Mouse (Mus musculus) intestine, embryonic 16.5 days (tissue): Measurements from ENCODE around the gene Mfsd2a. TPM values are rescaled to one million over a fixed set of nuclear protein-coding genes. Genes with fewer than 3 reads are reported as not detected.

Experiments used
- ATAC-seq: fragments of 200-750 bp; cut with Nextera tagmentation; 2 replicates; pipeline ENCODE4 v1.8.0; 2017; ENCODE audit warnings: moderate TSS enrichment, moderate library complexity
- H3K27ac ChIP-seq: fragments of 300-500 bp; sonication (generic); 2 replicates; pipeline ENCODE4 v1.5.1; 2014; ENCODE audit warnings: mild to moderate bottlenecking, low read length
- H3K27me3 ChIP-seq: fragments of 300-500 bp; sonication (generic); replicated peaks from 2 replicates; pipeline ENCODE4 v1.6.1; 2014; ENCODE audit warnings: low read length, control low read depth, mixed read lengths; ENCODE audit not compliant: control insufficient read depth, insufficient read depth
- H3K36me3 ChIP-seq: fragments of 300-500 bp; sonication (generic); 2 replicates; pipeline ENCODE4 v1.6.1; 2014; ENCODE audit warnings: low read length, control low read depth; ENCODE audit not compliant: control insufficient read depth, insufficient read depth
- H3K4me1 ChIP-seq: fragments of 300-500 bp; sonication (generic); 2 replicates; pipeline ENCODE4 v1.6.1; 2014; ENCODE audit warnings: low read length, control low read depth, mixed read lengths; ENCODE audit not compliant: control insufficient read depth, insufficient read depth
- H3K4me2 ChIP-seq: fragments of 300-500 bp; sonication (generic); 2 replicates; pipeline ENCODE4 v1.6.1; 2014; ENCODE audit warnings: low read depth, low read length, control low read depth
- H3K4me3 ChIP-seq: fragments of 300-500 bp; sonication (generic); 2 replicates; pipeline ENCODE4 v1.5.1; 2014; ENCODE audit warnings: mild to moderate bottlenecking, low read length
- H3K9ac ChIP-seq: fragments of 300-500 bp; sonication (generic); 2 replicates; pipeline ENCODE4 v1.6.1; 2014; ENCODE audit warnings: low read depth, low read length
- H3K9me3 ChIP-seq: fragments of 300-500 bp; sonication (generic); 2 replicates; pipeline ENCODE4 v1.6.1; 2016; ENCODE audit warnings: low read length, control low read depth; ENCODE audit not compliant: control insufficient read depth
- WGBS: fragments of 180-500 bp; shearing (Covaris S2); extraction: QIAGEN DNeasy Blood & Tissue Kit; methylation state at CpG from one replicate; pipeline ENCODE4 v1.1.7; 2014; 5-methylcytosine and 5-hydroxymethylcytosine counted together
- polyA plus RNA-seq: library from polyadenylated mRNA; unstranded; fragments of >200 nt; fragmentation: Nextera tagmentation; extraction: Ambion mirVana; gene quantifications from 2 replicates; pipeline ENCODE4 v1.2.1, GENCODE M21; 2015

Gene Mfsd2a
- polyA plus RNA-seq, 1 experiment from 2014 or later, result 3.3 TPM

GRCm38 (mm10) chr4:122949096-122949495 is 11.9 kb downstream of the Mfsd2a start:
- 91% methylated on average over 8 of the region's 8 CpGs for whole genome bisulfite sequencing
- no peaks in the 10 kb centered on the region for H3K9me3 ChIP-seq
- H3K27ac ChIP-seq, result no peak overlapping the region
- ATAC-seq, result no peak
- no peak overlapping the region for H3K4me3 ChIP-seq
- H3K36me3 ChIP-seq, result no peaks in the 10 kb centered on the region
- H3K9ac ChIP-seq, result no peak overlapping the region
- H3K27me3 ChIP-seq, result no peaks in the 10 kb centered on the region
- no peaks in the 10 kb centered on the region; the same call in 1 of the 2 replicates for H3K4me1 ChIP-seq
- no peak overlapping the region for H3K4me2 ChIP-seq

- no peak overlapping the region for H3K4me3 ChIP-seq
- H3K36me3 ChIP-seq, result no peaks in the 10 kb centered on the region
- 88% methylated on average over 3 of the region's 3 CpGs for WGBS
- no peak overlapping the region for H3K27ac ChIP-seq
- no peaks in the 10 kb centered on the region for H3K9me3 ChIP-seq
- H3K27me3 ChIP-seq, result no peaks in the 10 kb centered on the region
- H3K4me1 ChIP-seq, result no peaks in the 10 kb centered on the region
- no peak overlapping the region for H3K9ac ChIP-seq
- H3K4me2 ChIP-seq, result no peak overlapping the region
- ATAC-seq, result no peak
These were observed 13.8 kb downstream of the Mfsd2a start for GRCm38 (mm10) chr4:122947223-122947622.

- no peak overlapping the region for H3K9ac ChIP-seq
- H3K4me3 ChIP-seq, result no peak overlapping the region
- no peaks in the 10 kb centered on the region for H3K27me3 ChIP-seq
- no peaks in the 10 kb centered on the region for H3K9me3 ChIP-seq
- H3K4me2 ChIP-seq, result no peak overlapping the region
- WGBS, result 30% methylated on average over 4 of the region's 4 CpGs
- ATAC-seq, result 0 out of 2 replicates have a peak, but pooled peaks have one; percentile 13
- H3K4me1 ChIP-seq, result no peaks in the 10 kb centered on the region
- no peak overlapping the region for H3K27ac ChIP-seq
- H3K36me3 ChIP-seq, result no peaks in the 10 kb centered on the region
These were observed 16.6 kb downstream of the Mfsd2a start for GRCm38 (mm10) chr4:122944408-122944807.

- Histone ChIP-seq H3K27ac (no peak overlapping the region), H3K4me3 (no peak overlapping the region), H3K4me1 (0 out of 2 replicates have a peak, but pooled peaks cover 5% of the 10 kb centered on the region), H3K9ac (no peak overlapping the region), H3K4me2 (no peak overlapping the region), H3K36me3 (no peaks in the 10 kb centered on the region), H3K27me3 (no peaks in the 10 kb centered on the region), H3K9me3 (no peaks in the 10 kb centered on the region)
- ATAC-seq, result no peak
- WGBS, result 84% methylated on average over 2 of the region's 2 CpGs
These were observed 21.8 kb downstream of the Mfsd2a start for GRCm38 (mm10) chr4:122939048-122939796.

GRCm38 (mm10) chr4:122937489-122937888 is 23.5 kb downstream of the Mfsd2a start:
- no peak overlapping the region for H3K4me2 ChIP-seq
- H3K9ac ChIP-seq, result no peak overlapping the region
- H3K27me3 ChIP-seq, result no peaks in the 10 kb centered on the region
- no peak overlapping the region for H3K27ac ChIP-seq
- ATAC-seq, result no peak
- H3K4me3 ChIP-seq, result no peak overlapping the region
- H3K4me1 ChIP-seq, result 0 out of 2 replicates have a peak, but pooled peaks cover 5% of the 10 kb centered on the region
- 82% methylated on average over 3 of the region's 3 CpGs for WGBS
- H3K9me3 ChIP-seq, result no peaks in the 10 kb centered on the region
- H3K36me3 ChIP-seq, result no peaks in the 10 kb centered on the region

GRCm38 (mm10) chr4:122935466-122936099 is 25.4 kb downstream of the Mfsd2a start:
- no peak overlapping the region for H3K4me2 ChIP-seq
- 0 out of 2 replicates have a peak, but pooled peaks cover 5% of the 10 kb centered on the region for H3K4me1 ChIP-seq
- 62% methylated on average over 9 of the region's 9 CpGs for WGBS
- ATAC-seq, result peak; percentile 89
- H3K36me3 ChIP-seq, result no peaks in the 10 kb centered on the region
- H3K9ac ChIP-seq, result no peak overlapping the region
- H3K27me3 ChIP-seq, result no peaks in the 10 kb centered on the region
- H3K4me3 ChIP-seq, result no peak overlapping the region
- 0 out of 2 replicates have a peak overlapping the region, but pooled peaks have one; percentile 7 for H3K27ac ChIP-seq
- H3K9me3 ChIP-seq, result no peaks in the 10 kb centered on the region

GRCm38 (mm10) chr4:122933857-122934256 is 27.1 kb downstream of the Mfsd2a start:
- Histone ChIP-seq H3K36me3 (no peaks in the 10 kb centered on the region), H3K27ac (no peak overlapping the region), H3K4me1 (0 out of 2 replicates have a peak, but pooled peaks cover 5% of the 10 kb centered on the region), H3K4me3 (no peak overlapping the region), H3K9ac (no peak overlapping the region), H3K9me3 (no peaks in the 10 kb centered on the region), H3K27me3 (no peaks in the 10 kb centered on the region), H3K4me2 (no peak overlapping the region)
- ATAC-seq, result no peak
- WGBS, result 41% methylated on average over 3 of the region's 3 CpGs

GRCm38 (mm10) chr4:122933051-122933591 is 27.9 kb downstream of the Mfsd2a start:
- no peak overlapping the region for H3K4me2 ChIP-seq
- H3K4me1 ChIP-seq, result 0 out of 2 replicates have a peak, but pooled peaks cover 5% of the 10 kb centered on the region
- no peak overlapping the region for H3K27ac ChIP-seq
- H3K9ac ChIP-seq, result no peak overlapping the region
- 63% methylated on average over 3 of the region's 3 CpGs for WGBS
- no peaks in the 10 kb centered on the region for H3K36me3 ChIP-seq
- no peak for ATAC-seq
- H3K9me3 ChIP-seq, result no peaks in the 10 kb centered on the region
- no peaks in the 10 kb centered on the region for H3K27me3 ChIP-seq
- H3K4me3 ChIP-seq, result no peak overlapping the region

- no peaks in the 10 kb centered on the region for H3K36me3 ChIP-seq
- no peak for ATAC-seq
- 0 out of 2 replicates have a peak, but pooled peaks cover 5% of the 10 kb centered on the region for H3K4me1 ChIP-seq
- H3K9me3 ChIP-seq, result no peaks in the 10 kb centered on the region
- no peak overlapping the region for H3K4me3 ChIP-seq
- H3K9ac ChIP-seq, result no peak overlapping the region
- 70% methylated on average over 8 of the region's 8 CpGs for WGBS
- H3K27ac ChIP-seq, result no peak overlapping the region
- H3K27me3 ChIP-seq, result no peaks in the 10 kb centered on the region
- no peak overlapping the region for H3K4me2 ChIP-seq
These were observed 28.6 kb downstream of the Mfsd2a start for GRCm38 (mm10) chr4:122932239-122932978.
